Mouse (Mus musculus): Measurements from ENCODE around the gene Ncapd2.

DNA sequence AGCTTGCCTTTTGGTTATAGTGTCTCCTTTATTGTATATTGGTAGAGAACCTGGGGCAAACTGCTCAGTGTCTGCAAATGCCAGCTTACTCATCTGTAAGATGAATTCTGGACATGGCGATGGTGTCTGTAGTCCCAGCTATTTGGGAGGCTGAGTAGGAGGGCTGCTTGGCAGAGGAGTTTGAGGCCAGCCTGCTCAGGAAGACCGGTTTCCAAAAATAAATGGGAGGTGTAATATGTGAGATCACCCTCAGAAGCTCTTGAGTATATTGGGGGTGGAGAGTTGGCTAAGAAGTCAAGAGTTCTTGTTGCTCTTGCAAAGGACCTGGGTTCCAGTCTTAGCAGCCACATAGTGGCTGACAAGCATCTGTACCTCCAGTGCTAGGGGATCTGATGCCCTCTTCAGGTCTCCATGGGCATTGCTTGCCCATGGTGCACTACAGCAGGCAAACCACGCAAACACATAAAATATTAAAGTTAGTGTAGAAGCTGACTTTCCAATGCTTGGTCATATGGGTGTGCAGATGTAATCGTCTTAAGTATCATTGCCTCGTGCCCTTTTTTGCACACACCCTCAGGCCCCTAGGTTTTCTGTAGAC is 34.1 kb upstream of the Ncapd2 start:
- TF ChIP-seq CTCF (IDR thresholded peaks at IDR 0.05; ENCODE audit: extremely low read depth, insufficient read depth, insufficient read length, insufficient replicate concordance) (peak; percentile 50; the same call in 1 of the 2 replicates), POLR2A (IDR thresholded peaks at IDR 0.05; ENCODE audit: low read depth, low read length) (no peak)

Data from spleen, adult 2 months (tissue).